Mouse (Mus musculus) heart, adult 11 months (tissue): Measurements from ENCODE around the gene Bex6.

ENCODE experiments used
- DNase-seq: peaks from one replicate; pipeline ENCODE4 v3.0.0; 2022

Gene Bex6

GRCm38 (mm10) chr16:32179333-32179901 lies at the start of gene Bex6:
Gene Bex6 (plus strand): TSS chr16:32179823.
- no peak for DNase-seq

- peak; percentile 99 for DNase-seq
Observed at GRCm38 (mm10) chr16:32130190-32130826, 49.3 kb upstream of the Bex6 start.

GRCm38 (mm10) chr16:32133148-32133547 lies 46.5 kb upstream of the Bex6 start:
- DNase-seq, result peak; percentile 82

- no peak for DNase-seq
Observed at GRCm38 (mm10) chr16:32135842-32136357, 43.7 kb upstream of the Bex6 start.

GRCm38 (mm10) chr16:32138954-32139353 lies 40.7 kb upstream of the Bex6 start:
- no peak for DNase-seq

GRCm38 (mm10) chr16:32143766-32144165 lies 35.9 kb upstream of the Bex6 start:
- peak; percentile 85 for DNase-seq

GRCm38 (mm10) chr16:32144592-32144991 lies 35.0 kb upstream of the Bex6 start:
- DNase-seq, result no peak

- no peak for DNase-seq
Observed at GRCm38 (mm10) chr16:32147589-32148207, 31.9 kb upstream of the Bex6 start.

GRCm38 (mm10) chr16:32153976-32154375 lies 25.6 kb upstream of the Bex6 start:
- no peak for DNase-seq

GRCm38 (mm10) chr16:32154437-32154836 lies 25.2 kb upstream of the Bex6 start:
- no peak for DNase-seq

GRCm38 (mm10) chr16:32156719-32157118 lies 22.9 kb upstream of the Bex6 start:
- no peak for DNase-seq

GRCm38 (mm10) chr16:32157369-32157768 lies 22.3 kb upstream of the Bex6 start:
- DNase-seq, result no peak

- no peak for DNase-seq
Observed at GRCm38 (mm10) chr16:32158966-32159365, 20.7 kb upstream of the Bex6 start.

- no peak for DNase-seq
Observed at GRCm38 (mm10) chr16:32160742-32161323, 18.8 kb upstream of the Bex6 start.

- peak; percentile 95 for DNase-seq
Observed at GRCm38 (mm10) chr16:32163392-32163791, 16.2 kb upstream of the Bex6 start.

- no peak for DNase-seq
Observed at GRCm38 (mm10) chr16:32163891-32164290, 15.7 kb upstream of the Bex6 start.

- DNase-seq, result no peak
Observed at GRCm38 (mm10) chr16:32164396-32165027, 15.1 kb upstream of the Bex6 start.

- DNase-seq, result peak; percentile 99
Observed at GRCm38 (mm10) chr16:32165281-32165821, 14.3 kb upstream of the Bex6 start, which contains the start of gene Nrros. Gene Nrros (minus strand): TSS chr16:32165594.

GRCm38 (mm10) chr16:32167819-32168545 lies 11.6 kb upstream of the Bex6 start:
- no peak for DNase-seq

GRCm38 (mm10) chr16:32171031-32171731 lies 8.4 kb upstream of the Bex6 start:
- DNase-seq, result peak; percentile 98

- DNase-seq, result no peak
Observed at GRCm38 (mm10) chr16:32173401-32173800, 6.2 kb upstream of the Bex6 start.
